Mouse (Mus musculus) layer of hippocampus, adult 18-20 months (tissue): ENCODE measurements at regions not wholly inside any gene's neighbourhood (a gene's known extent, or its start where the extent isn't known, plus 50 kb on each side); places are given as distances from the start of the nearest gene placed in this dataset.
A peak's percentile ranks its signal among the peaks of the same experiment; 100 is the strongest.

Experiments
- DNase-seq, 2 experiments: peaks; one replicate each; pipeline ENCODE4 v3.0.0; 2022; ENCODE audit warnings: low spot score in 2 of 2

DNA sequence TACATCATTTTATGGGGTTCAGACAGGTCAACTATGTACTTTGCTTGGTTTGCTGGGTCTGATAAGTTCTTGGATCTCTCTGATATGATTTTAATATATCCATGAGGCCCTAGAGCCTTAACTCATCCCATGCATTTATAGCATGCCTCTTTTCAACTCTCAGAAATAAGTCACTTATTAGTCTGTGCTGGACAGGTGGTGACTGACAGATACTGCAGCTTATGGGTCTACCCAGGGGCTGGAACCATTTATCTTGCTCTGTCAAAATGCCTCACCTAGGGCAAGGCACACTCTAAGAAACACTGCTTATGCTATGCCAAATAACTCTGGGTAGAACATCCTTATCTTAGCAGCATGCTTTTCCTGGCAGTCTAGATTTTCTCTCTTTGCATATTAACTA is 225.6 kb downstream of the Mbnl1 start:
- DNase-seq: no peak

DNA sequence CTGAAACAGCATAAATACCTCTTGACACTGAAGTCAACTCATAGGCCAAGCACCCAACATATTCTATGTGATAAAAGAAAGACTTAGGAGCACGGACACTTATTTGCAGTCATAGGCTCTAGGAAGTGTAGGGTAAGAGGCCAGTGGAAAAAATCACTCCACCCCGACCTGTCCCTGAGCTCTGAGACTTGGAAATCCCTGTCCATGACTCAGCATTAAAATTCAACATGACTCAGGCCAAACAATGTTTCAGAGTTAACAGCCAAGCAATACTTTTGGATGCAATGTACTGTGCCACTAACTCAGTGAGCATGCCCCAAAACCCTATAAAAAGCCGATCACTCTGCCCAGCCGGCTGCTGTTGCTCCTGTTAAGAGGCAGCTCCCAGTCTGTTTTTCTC is 234.5 kb downstream of the Mbnl1 start:
- no peak for DNase-seq

DNA sequence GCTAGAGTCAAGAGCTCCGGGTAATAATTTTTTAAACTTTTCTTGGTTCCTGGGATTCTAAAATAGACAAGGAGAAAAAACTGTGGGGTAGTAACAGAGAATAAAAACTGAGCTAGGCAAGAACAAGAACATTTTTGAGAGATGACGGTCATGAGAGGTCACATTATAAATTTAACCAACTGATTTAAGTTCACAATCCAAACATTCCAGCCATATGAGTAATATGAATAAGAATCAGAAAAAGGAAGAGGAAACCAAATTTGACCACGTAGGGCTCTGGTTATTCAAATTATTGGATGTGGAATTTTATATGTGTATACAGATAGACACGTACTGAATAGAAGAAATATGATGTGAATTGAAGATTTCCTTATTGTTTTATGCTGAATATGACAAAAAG is 240.3 kb downstream of the Mbnl1 start:
- DNase-seq: no peak

DNA sequence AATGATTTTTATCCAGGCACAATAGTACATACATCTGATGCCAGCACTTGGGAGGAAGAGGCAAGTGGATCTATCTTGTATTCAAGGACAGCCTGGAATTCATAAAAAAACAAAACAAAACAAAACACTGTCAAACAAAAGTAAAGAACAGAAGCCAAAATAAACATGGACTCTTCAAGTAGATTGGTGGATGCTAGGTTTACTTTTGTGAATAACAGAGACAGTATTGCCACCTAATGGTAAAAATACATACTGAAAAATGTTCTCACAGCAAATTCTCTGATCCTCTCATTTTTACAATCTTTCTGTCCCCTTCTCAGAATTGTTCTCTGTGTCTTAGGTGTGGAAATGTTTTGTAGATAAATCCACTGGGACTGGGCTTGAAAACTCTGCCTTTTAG is 247.7 kb downstream of the Mbnl1 start:
- DNase-seq: no peak

DNA sequence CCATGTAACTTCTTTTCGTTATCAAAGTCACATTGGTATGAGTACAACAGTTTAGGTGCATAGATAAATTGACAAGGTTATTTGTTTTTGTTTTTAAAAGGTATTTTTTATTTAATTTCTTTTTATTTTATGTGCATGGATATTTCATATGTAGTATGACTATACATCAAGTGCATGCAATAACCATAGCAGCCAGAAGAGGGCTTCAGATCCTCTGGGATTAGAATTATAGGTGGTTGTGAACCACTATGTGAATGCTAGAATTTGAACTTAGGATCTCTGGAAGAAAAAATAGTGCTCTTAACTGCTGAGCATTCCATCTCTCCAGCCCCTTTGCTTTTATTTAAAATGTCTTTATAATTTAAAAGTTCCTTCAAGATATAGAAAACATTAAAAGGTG is 258.7 kb downstream of the Mbnl1 start:
- no peak for DNase-seq

DNA sequence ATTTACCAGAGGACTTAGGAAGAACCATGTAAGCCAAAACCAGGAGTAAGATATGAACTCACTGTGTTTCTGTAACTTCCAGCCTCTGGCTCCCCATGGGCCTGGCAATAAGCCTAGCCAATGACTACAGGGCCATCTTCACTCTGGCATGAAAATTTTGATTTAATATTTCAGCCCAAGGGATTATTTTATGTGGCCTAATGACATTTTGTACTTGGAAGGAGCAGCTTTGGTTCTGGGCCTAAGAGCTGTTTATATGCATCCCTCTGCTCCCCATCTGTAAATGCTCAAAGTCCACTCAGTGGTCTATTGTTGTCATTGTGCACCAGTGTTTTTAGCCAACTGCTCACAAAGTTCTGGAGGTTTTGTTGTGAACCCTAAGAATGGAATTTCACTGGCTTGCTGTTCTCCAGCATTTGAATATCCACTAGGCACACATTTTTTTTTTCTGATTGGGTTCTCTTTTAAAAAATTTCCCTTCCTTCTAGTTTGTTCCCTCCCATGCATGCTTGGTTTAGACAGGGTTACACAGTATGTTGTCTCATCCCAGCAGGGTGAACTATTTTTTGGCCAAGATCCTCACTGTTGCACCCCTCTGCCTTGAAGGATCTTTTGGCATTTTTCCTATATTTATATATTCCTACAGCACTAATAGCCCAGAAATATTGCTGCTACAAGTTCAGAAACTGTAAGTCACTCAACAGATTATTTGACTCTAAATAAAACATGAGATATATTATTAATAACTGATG is 261.9 kb upstream of the P2ry1 start:
- no peak for DNase-seq

DNA sequence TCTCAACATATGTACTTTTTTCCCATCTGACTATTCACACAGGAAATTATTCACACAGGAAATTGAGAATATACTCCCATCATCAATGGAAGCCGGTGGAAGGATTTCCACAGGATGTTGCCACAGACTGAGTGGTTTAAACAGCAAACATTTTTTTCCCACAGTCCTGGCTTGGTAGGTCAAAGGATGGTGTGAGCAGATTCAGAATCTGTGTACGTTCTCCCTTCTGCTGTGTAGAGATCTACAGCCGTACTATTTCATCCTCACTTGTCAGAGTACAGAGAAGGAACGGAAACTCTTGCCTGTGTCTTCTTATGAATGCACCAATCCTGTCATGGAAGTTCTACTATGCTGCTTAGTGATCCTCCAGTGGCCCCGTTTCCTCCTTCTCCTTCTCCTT is 261.2 kb upstream of the P2ry1 start:
- no peak for DNase-seq

DNA sequence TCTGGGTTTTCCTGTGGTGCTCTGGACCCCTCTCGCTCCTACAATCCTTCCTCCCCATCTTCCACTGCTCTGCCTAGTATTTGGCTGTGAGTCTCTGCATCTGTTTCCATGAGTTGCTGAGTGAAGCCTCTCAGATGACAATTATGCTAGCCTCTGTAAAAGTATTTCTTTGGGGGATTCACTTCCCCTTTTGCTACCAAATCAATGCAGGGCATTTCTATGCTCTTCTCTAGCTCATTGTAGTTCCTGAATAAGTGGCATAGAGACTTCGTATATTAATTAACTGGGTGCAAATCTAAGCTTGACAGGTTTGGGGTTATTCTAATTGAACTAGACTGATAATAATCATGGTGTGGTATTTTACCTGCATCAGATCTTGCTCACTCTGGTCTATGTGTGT is 260.4 kb upstream of the P2ry1 start:
- no peak for DNase-seq

DNA sequence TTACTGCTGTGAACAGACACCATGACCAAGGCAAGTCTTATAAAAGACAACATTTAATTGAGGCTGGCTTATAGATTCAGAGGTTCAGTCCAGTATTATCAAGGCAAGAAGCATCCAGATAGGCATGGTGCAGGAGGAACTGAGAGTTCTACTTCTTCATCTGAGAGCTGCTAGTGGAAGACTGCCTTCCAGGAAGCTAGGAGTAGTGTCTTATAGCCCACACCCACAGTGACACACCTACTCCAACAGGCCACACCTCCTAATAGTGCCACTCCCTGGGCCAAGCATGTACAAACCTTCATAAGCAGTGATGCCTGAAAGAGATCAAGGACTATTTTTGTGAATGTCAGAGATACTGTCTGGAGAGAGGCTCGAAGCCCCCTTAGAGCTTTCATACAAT is 257.5 kb upstream of the P2ry1 start:
- DNase-seq: no peak

DNA sequence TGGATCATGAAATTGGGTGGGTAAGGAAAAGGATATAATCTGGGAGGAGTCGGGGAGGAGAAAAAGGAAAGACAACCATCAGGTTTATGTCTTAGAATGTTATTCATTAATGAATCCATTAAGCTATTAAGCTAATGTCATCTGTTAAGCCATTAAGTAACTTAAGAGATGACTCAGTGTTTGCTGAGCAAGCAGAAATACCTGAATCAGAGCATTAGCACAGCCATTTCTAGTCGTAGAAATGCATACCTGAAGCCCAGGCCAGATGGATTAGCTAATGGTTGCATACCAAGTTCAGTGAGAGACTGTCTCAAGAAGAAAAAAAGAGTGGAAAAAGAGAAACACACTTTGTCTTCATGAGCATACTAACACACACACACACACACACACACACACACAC is 244.0 kb upstream of the P2ry1 start:
- no peak for DNase-seq

DNA sequence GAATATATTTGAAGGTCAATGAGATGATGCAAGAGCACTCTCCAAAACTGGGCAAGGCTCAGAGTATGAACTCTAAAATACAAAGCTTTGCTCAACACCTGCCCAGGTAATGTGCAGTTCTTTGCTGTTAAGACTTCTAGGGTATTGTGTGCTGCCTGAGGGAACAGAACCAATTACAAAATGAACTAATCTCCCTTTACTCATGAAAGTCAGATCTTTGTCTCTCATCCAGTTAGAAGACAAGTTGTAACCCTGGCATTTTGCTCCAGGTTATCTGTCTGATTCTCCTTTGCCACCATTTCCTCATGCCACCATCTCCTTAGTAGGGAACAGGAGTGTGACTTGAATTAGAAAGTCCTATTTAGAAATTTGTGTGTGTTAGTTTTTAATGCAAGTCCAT is 243.5 kb upstream of the P2ry1 start:
- DNase-seq: no peak

DNA sequence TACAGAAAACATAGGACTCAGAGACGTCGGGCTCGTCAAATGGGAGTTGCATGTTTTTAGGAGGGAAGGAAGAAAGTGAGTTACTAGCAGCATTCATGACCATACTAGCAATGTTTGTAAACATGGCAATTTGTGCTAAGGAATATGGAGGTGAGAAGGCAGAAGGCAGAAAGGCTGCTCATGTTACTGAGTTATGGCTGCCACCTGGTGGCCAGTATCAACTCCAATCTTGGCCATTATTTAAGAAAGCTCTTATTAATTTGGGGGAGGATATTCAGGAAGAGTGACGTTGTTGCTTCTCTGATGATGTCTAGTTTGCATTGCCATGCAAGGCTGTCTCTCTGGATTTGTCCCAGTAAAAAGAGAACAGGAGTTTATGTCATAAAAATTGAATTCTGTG is 239.7 kb upstream of the P2ry1 start:
- DNase-seq: peak in 1 of 2 experiments; percentile 41

DNA sequence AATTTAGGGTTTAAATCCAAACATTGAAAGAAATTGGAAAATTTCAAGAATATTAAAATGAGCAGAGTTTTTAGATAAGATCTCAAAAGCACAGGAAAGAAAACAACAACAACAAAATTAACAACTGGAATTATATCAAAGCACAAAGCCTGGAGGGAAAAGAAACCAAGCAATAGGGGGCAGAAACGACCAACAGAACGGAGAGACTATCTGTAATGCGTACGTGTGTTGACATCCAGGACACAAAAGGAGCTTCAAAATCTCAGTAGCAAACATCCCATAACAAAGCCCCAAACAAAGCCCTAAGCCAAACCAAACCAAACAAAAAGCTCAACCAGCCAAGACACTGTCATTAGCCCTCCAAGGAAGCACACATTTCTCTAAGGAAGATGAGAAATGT is 237.5 kb upstream of the P2ry1 start:
- no peak for DNase-seq

DNA sequence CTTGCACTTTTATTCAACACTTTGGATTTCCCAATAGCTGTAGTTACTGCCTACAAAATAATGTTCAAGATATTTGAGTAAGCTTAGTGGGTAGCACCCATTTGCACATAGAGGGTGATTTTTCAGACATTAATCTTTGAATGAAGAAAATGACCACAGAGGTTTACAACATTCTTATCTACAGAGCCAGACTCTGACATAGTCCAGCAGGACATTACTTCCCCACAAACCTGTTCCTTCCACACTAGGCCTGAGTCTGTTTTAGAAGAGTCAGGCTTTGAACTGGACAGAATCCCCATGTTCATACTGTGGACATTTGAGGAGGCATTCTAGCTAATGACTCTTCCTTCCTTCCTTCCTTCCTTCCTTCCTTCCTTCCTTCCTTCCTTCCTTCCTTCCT is 233.6 kb upstream of the P2ry1 start:
- DNase-seq: no peak

DNA sequence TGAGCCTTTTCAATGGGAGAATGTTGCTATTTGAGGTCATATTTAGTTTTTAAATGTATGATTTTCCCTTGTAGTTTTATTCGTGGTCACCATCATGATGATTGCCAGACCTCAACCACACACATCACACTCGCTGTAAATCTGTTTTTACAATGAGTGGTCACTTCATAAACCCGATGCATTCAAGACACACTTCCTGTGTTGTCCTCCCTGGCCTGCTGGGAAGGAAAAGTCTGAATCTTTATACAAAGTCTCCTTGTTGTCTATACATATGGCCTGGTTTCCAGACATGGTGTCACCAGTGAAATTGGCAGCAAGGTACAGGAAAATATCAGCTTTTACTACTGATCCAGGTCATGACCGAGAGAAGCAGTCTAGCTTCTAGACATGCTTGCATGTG is 230.7 kb upstream of the P2ry1 start:
- DNase-seq: no peak

DNA sequence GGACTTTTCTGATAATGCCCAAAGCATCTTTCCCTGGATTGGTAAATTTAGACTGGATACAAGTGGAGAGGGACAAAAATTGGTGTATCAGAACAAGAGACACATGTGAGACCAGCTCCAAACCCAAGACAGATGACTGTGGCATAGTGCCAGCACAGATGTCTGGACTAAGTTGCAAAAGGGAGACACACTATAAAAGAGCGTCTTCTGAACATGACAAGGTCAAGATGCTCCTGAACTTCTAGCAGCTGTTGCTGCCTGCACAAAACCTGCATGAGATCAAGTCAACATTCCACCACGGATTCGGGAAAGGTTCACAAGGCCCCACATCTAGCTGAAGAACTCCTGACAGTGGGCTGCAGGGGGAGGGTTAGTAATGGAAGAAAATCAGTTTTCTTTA is 229.2 kb upstream of the P2ry1 start:
- no peak for DNase-seq

DNA sequence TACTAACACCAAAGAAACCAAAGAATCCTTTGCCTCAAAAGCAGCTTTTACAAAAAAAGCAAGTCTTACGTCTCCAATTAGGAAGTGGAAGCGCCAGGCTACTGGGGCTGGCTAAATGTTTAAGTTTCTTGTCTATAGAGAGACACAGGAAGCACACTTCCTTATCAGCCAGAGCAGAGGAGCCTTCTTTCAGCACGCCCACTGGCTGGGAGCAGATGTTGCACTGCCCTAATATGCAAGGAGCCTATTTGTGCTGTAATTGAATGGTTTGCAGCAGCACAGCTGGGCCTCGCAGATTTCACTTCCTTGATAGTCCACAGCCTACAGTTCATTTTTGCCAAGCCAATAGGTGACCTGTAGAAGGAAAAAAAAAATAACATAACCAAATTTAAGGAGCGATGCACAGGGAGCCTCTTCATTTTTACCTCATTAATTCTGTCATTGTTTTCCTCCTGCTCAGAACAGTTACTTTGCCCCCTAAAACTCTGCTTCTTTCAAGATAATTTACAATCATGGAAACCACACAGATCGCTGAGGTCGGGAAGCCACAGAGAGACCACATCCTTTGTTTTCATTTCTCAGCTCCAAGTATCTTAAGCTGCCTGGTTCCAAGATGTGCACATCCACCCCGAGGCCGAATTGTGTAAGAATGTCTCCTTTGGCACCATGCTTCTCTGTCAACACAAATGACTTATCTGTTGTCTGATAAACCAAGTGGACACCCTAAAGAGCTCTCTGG is 217.3 kb upstream of the P2ry1 start:
- no peak for DNase-seq

DNA sequence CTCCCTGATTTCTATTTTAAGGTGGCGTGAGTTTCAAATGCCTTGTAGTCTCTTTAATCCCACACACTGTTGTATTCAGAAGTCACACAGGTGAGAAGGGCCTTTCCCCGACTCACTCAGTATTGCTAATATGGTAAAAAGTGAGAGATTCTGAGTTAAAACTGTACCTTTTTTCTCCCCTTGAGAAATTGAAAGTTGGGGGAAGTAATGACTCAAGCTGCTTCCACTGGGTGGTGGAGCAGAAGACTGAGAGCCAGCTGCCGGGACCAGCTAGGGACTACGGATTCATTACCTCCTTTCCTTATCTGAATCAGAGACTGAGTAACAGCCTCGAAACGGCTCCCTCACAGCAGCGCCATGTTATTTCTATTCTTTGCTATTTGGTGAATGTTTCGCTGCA is 214.6 kb upstream of the P2ry1 start:
- DNase-seq: no peak

DNA sequence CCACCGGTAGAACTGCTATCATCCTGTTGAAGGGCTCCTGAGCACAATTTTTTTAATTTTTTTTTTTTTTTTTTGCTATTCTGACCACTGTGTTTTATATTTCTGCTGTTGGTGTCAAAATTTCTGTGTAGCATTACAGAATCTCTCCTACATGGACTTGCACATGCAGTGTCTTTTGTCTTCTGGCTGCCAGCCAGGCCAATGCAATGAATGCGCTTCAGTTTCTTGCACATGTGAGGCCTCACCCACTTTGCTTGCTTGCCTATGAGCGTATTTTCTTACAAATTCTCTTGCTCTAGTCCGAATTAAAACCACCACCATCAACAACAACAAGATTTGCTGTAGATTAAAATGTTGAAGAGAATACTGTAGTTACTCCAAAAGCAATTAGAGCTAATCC is 213.2 kb upstream of the P2ry1 start:
- no peak for DNase-seq

DNA sequence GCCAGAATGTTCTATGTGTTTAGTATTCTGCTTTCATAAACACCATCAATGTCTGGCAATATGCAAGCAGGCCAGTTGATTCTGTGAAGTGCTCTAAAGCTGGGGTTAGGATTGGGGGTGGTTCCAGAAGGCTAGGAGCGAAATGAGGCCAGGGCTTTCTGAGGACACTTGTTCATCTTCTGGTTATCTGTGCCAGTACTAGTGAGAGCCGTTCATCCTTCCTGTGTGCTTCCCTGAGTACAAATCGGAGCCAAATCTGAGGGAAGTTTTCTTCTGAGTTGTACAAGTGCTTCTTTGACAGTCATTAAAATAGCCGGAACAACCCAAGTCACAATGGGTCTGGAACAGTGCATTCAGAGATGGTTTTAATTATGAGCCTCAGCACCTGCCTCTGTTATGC is 210.4 kb upstream of the P2ry1 start:
- DNase-seq: no peak

DNA sequence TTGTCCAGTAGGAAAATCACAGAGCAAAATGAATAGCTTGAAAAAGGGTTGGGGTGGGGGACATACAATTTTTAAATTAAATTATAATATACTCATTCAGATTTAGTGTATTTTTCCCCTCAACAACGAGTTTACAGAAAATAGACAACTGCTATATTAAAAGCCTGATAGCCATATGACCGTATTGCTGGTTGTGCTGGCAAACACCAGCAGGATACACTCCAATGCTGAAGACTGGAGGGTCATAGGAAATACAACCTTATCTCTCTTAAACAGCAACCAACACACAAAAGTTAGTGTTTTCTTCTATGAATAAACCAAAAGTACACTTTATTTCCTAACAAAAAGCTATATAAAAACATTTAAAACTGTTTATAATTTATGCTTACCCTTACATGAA is 206.4 kb upstream of the P2ry1 start:
- no peak for DNase-seq

DNA sequence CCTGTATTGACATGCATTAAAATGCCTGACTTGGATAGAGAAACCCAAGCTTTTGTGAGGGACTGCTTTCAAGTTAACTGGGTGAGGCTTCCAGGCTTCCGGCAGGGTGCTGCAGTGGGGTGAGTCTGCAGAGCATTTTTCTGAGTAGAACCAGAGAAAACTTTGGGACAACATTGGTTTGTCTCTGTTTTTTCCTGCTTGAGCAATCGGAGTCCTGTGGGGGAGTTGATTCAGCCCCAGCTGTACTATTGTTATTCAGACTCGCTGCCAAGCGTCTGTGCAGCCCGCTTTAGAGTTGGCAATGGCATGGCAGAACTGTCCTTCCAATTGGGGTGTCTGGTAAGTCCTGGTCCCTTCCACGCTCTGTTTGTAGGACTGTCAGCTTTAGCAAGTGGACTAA is 204.8 kb upstream of the P2ry1 start:
- DNase-seq: peak; percentile 40 to 73

DNA sequence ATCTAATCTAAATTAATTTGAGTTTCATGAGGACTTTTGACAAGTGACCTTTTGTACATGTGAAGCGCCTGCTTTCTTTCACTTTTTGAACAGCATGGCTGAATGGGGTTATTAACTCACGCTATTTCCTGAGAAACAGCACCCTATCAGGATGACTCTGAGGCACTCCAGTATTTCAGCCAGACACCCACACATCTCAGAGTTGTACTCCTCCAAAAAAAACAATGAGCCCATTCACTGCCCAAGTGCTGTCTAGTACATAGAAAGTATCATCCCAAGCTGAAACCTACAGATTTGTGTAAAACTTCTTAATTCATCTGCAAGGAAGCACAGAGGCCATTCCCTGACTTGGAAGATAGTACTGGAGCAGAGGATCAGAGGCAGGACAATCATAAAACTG is 204.1 kb upstream of the P2ry1 start:
- DNase-seq: no peak
